Mouse (Mus musculus): Measurements from ENCODE around the gene Kcnn4. TPM values are rescaled to one million over a fixed set of nuclear protein-coding genes. Genes with fewer than 3 reads are reported as not detected.

Gene Kcnn4
- polyA plus RNA-seq, 1 experiment from 2014 or later: 3.0 TPM

DNA sequence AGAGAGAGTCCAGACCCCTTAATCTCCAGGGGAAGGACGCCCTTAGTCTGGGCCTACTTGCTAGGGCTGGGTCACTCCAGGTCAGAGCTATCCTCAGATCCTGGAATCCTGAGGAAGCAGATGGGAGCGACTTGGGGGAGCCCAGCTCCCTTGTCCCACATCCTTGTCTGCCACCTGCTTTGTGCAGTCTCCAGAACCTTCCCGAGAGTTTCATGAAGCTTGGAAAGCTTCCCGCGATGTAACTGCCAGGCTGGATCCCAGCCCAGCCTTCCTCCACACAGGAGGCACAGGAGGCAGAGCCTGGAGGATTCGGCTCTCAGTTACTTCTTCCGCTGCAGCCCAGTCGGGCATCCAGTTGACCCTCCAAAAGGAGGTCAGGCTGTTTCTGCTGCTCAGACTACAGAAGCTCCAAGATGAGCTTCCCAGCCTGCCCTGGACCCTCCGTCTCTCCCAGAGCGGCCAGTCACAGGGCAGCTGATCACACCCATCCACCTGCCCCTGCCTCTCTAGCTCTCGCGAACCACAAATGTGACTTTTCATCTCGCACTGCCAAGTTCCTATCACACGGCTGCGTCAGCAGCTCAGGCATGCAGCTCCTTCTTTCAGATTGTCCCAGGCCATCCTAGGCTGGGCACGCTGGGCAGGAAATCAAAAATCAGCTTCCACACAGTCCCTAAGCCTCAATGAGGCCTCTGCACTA lies 59.5 kb downstream of the Kcnn4 start:
- Histone ChIP-seq H3K4me2 (no peak overlapping the region), H3K36me3 (no peaks in the 10 kb centered on the region), H3K9me3 (replicated peaks) (no peaks in the 10 kb centered on the region; the same call in 1 of the 2 replicates), H3K27me3 (replicated peaks) (no peaks in the 10 kb centered on the region), H3K9ac (replicated peaks) (no peak overlapping the region), H3K4me3 (replicated peaks) (no peak overlapping the region), H3K27ac (replicated peaks) (peak overlapping the region; percentile 52), H3K4me1 (peaks cover 5% of the 10 kb centered on the region; the same call in 1 of the 2 replicates)
- ATAC-seq (ENCODE audit: low FRiP score): peak; percentile 29; the same call in 1 of the 2 replicates
- 71% methylated on average over 16 of the region's 16 CpGs for WGBS

- 95% methylated on average over 15 of the region's 15 CpGs for WGBS
- Histone ChIP-seq H3K4me2 (no peak overlapping the region), H3K4me1 (peaks cover 5% of the 10 kb centered on the region; the same call in 1 of the 2 replicates), H3K9me3 (replicated peaks) (no peaks in the 10 kb centered on the region; the same call in 1 of the 2 replicates), H3K27ac (replicated peaks) (no peak overlapping the region), H3K4me3 (replicated peaks) (no peak overlapping the region), H3K36me3 (no peaks in the 10 kb centered on the region), H3K27me3 (replicated peaks) (no peaks in the 10 kb centered on the region), H3K9ac (replicated peaks) (no peak overlapping the region)
- no peak for ATAC-seq (ENCODE audit: low FRiP score)
Observed at GRCm38 (mm10) chr7:24430551-24431345, 60.7 kb downstream of the Kcnn4 start.

DNA sequence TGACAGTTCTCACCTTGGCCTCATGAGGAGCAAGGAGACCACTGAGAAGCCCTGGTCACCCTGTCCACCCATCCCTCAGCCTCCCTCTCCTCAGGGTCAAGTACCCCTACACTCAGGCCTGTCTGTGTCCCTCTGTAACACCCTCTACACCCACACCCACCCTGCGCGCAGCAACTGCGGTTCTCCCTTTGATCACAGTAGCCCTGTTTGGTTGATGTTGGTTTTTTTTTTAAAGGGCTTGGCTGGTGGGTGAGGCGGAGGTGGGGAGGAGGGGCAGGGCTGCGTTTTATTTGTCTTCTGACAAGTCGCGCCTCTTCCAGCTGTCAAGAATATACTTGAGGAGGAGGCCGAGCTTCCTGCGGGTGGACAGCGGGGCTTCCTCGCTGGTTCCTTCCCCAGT lies 61.6 kb downstream of the Kcnn4 start:
- no peak overlapping the region for H3K9ac ChIP-seq (replicated peaks)
- no peak overlapping the region for H3K27ac ChIP-seq (replicated peaks)
- 69% methylated on average over 11 of the region's 11 CpGs for WGBS
- no peaks in the 10 kb centered on the region for H3K36me3 ChIP-seq
- no peaks in the 10 kb centered on the region; the same call in 1 of the 2 replicates for H3K9me3 ChIP-seq (replicated peaks)
- H3K4me1 ChIP-seq: peaks cover 5% of the 10 kb centered on the region; the same call in 1 of the 2 replicates
- H3K4me2 ChIP-seq: no peak overlapping the region
- no peaks in the 10 kb centered on the region for H3K27me3 ChIP-seq (replicated peaks)
- ATAC-seq (ENCODE audit: low FRiP score): no peak
- H3K4me3 ChIP-seq (replicated peaks): no peak overlapping the region

DNA sequence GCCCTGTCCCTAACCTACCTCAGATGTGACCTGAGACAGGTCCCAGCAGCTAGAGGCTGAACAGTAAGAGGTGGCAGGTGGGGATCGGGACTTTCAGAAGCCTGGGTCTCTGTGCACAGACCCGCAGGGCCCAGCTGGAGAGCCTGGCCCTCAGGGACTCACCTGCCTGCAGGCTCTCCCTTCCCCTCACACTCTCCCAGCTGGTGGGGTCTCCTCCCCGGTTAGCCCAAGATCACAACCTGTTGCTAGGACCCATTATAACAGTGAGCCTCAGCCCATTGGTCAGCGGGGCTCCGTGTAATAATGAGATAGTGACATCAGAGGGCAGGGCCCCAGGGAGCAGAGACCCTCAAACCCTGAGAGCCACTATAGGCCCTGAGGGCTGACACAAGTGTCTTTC lies 65.2 kb downstream of the Kcnn4 start:
- Histone ChIP-seq H3K4me3 (replicated peaks) (no peak overlapping the region), H3K4me1 (no peaks in the 10 kb centered on the region), H3K9me3 (replicated peaks) (no peaks in the 10 kb centered on the region; the same call in 1 of the 2 replicates), H3K9ac (replicated peaks) (no peak overlapping the region), H3K4me2 (no peak overlapping the region), H3K36me3 (no peaks in the 10 kb centered on the region), H3K27ac (replicated peaks) (no peak overlapping the region), H3K27me3 (replicated peaks) (no peaks in the 10 kb centered on the region)
- 84% methylated on average over 5 of the region's 5 CpGs for WGBS
- no peak for ATAC-seq (ENCODE audit: low FRiP score)

Small RNA genes within 50 kb of the gene (microRNA-seq; reads per million reads assigned to microRNA genes)
- gene Gm27592: not detected

Other genes starting within 250 kb of the Kcnn4 start
- 24.4 and 24.7 TPM in 2 replicates for gene Zfp235, start 236.1 kb upstream of the Kcnn4 start, polyA plus RNA-seq (2015; fragmentation: Nextera tagmentation; extraction: Ambion mirVana)
- 5.3 and 6.2 TPM in 2 replicates for gene Zfp114, start 195.2 kb upstream of the Kcnn4 start, polyA plus RNA-seq (2015; fragmentation: Nextera tagmentation; extraction: Ambion mirVana)
- 5.1 and 5.9 TPM in 2 replicates for gene Zfp111, start 158.8 kb upstream of the Kcnn4 start, polyA plus RNA-seq (2015; fragmentation: Nextera tagmentation; extraction: Ambion mirVana)
- gene Zfp109, start 132.7 kb upstream of the Kcnn4 start, polyA plus RNA-seq (2015; fragmentation: Nextera tagmentation; extraction: Ambion mirVana): 4.4 and 4.5 TPM in 2 replicates
- gene Zfp108, start 115.5 kb upstream of the Kcnn4 start, polyA plus RNA-seq (2015; fragmentation: Nextera tagmentation; extraction: Ambion mirVana): 6.0 and 6.9 TPM in 2 replicates
- 6.3 and 8.8 TPM in 2 replicates for gene Zfp93, start 99.8 kb upstream of the Kcnn4 start, polyA plus RNA-seq (2015; fragmentation: Nextera tagmentation; extraction: Ambion mirVana)
- gene Zfp61, start 69.0 kb upstream of the Kcnn4 start, polyA plus RNA-seq (2015; fragmentation: Nextera tagmentation; extraction: Ambion mirVana): 42.0 and 44.7 TPM in 2 replicates
- 20.0 and 20.2 TPM in 2 replicates for gene Zfp94, start 53.6 kb upstream of the Kcnn4 start, polyA plus RNA-seq (2015; fragmentation: Nextera tagmentation; extraction: Ambion mirVana)
- 0.24 and 0.29 TPM in 2 replicates for gene Tescl, start 36.3 kb upstream of the Kcnn4 start, polyA plus RNA-seq (2015; fragmentation: Nextera tagmentation; extraction: Ambion mirVana)
- 0.06 TPM in 1 of 2 replicates, not detected in the other for gene Lypd5, start 21.1 kb upstream of the Kcnn4 start, polyA plus RNA-seq (2015; fragmentation: Nextera tagmentation; extraction: Ambion mirVana)
- gene Smg9, start 29.4 kb downstream of the Kcnn4 start, polyA plus RNA-seq (2015; fragmentation: Nextera tagmentation; extraction: Ambion mirVana): 34.4 and 38.3 TPM in 2 replicates
- gene Irgc1, start 82.0 kb downstream of the Kcnn4 start, polyA plus RNA-seq (2015; fragmentation: Nextera tagmentation; extraction: Ambion mirVana): not detected in 2 replicates
- gene Plaur, start 92.2 kb downstream of the Kcnn4 start, polyA plus RNA-seq (2015; fragmentation: Nextera tagmentation; extraction: Ambion mirVana): 1.7 and 4.6 TPM in 2 replicates
- 67.2 and 90.6 TPM in 2 replicates for gene Cadm4, start 111.8 kb downstream of the Kcnn4 start, polyA plus RNA-seq (2015; fragmentation: Nextera tagmentation; extraction: Ambion mirVana)
- 215 and 282 TPM in 2 replicates for gene Zfp428, start 136.7 kb downstream of the Kcnn4 start, polyA plus RNA-seq (2015; fragmentation: Nextera tagmentation; extraction: Ambion mirVana)
- 0.98 and 1.2 TPM in 2 replicates for gene AC161166.1, start 142.2 kb downstream of the Kcnn4 start, polyA plus RNA-seq (2015; fragmentation: Nextera tagmentation; extraction: Ambion mirVana)
- gene Irgq, start 160.4 kb downstream of the Kcnn4 start, polyA plus RNA-seq (2015; fragmentation: Nextera tagmentation; extraction: Ambion mirVana): 18.8 and 21.1 TPM in 2 replicates
- gene Pinlyp, start 175.9 kb downstream of the Kcnn4 start, polyA plus RNA-seq (2015; fragmentation: Nextera tagmentation; extraction: Ambion mirVana): 0.51 TPM in 1 of 2 replicates, not detected in the other
- gene Xrcc1, start 176.0 kb downstream of the Kcnn4 start, polyA plus RNA-seq (2015; fragmentation: Nextera tagmentation; extraction: Ambion mirVana): 60.2 and 75.0 TPM in 2 replicates
- 29.3 and 33.2 TPM in 2 replicates for gene Ethe1, start 217.3 kb downstream of the Kcnn4 start, polyA plus RNA-seq (2015; fragmentation: Nextera tagmentation; extraction: Ambion mirVana)
- 12.9 and 17.5 TPM in 2 replicates for gene Zfp575, start 217.4 kb downstream of the Kcnn4 start, polyA plus RNA-seq (2015; fragmentation: Nextera tagmentation; extraction: Ambion mirVana)
- gene Phldb3, start 240.5 kb downstream of the Kcnn4 start, polyA plus RNA-seq (2015; fragmentation: Nextera tagmentation; extraction: Ambion mirVana): 0.37 TPM in 1 of 2 replicates, not detected in the other